Mouse (Mus musculus) forebrain, embryonic 12.5 days (tissue): ENCODE measurements around the gene Vapa. TPM values are rescaled to one million over a fixed set of nuclear protein-coding genes. Genes with fewer than 3 reads are reported as not detected.
A peak's percentile ranks its signal among the peaks of the same experiment; 100 is the strongest.

Source experiments
- ATAC-seq: fragments of 200-750 bp; cut with Nextera tagmentation; 2 replicates; pipeline ENCODE4 v1.8.0; 2017; ENCODE audit warnings: moderate TSS enrichment; ENCODE audit not compliant: low FRiP score
- H3K27ac ChIP-seq: fragments of 300-500 bp; sonication (generic); 2 replicates; pipeline ENCODE4 v1.5.1; 2016; ENCODE audit warnings: mild to moderate bottlenecking
- H3K27me3 ChIP-seq: fragments of 300-500 bp; sonication (generic); 2 replicates; pipeline ENCODE4 v1.6.1; 2016; ENCODE audit warnings: mild to moderate bottlenecking
- H3K36me3 ChIP-seq: fragments of 300-500 bp; sonication (generic); replicated peaks from 2 replicates; pipeline ENCODE4 v1.6.1; 2016; ENCODE audit warnings: mild to moderate bottlenecking
- H3K4me1 ChIP-seq: fragments of 300-500 bp; sonication (generic); 2 replicates; pipeline ENCODE4 v1.6.1; 2016
- H3K4me2 ChIP-seq: fragments of 300-500 bp; sonication (generic); 2 replicates; pipeline ENCODE4 v1.6.1; 2016; ENCODE audit warnings: mild to moderate bottlenecking, moderate library complexity
- H3K4me3 ChIP-seq: fragments of 300-500 bp; sonication (generic); replicated peaks from 2 replicates; pipeline ENCODE4 v1.5.1; 2016; ENCODE audit warnings: mild to moderate bottlenecking
- H3K9ac ChIP-seq: fragments of 300-500 bp; sonication (generic); 2 replicates; pipeline ENCODE4 v1.6.1; 2016; ENCODE audit warnings: mild to moderate bottlenecking
- H3K9me3 ChIP-seq: fragments of 300-500 bp; sonication (generic); 2 replicates; pipeline ENCODE4 v1.6.1; 2016
- WGBS: fragments of 180-500 bp; shearing (Covaris S2); methylation state at CpG from one replicate; pipeline ENCODE4 v1.1.7; 2016; 5-methylcytosine and 5-hydroxymethylcytosine counted together
- polyA plus RNA-seq: library from polyadenylated mRNA; unstranded; fragments of >200 nt; fragmentation: Nextera tagmentation; extraction: Ambion mirVana; gene quantifications from 2 replicates; pipeline ENCODE4 v1.2.1, GENCODE M21; 2016

Vapa gene
- polyA plus RNA-seq, 1 experiment from 2014 or later = 236 TPM

GRCm38 (mm10) chr17:65614431-65614830, 1.1 kb upstream of the Vapa start:
- H3K9ac ChIP-seq = peak overlapping the region; percentile 96
- H3K4me3 ChIP-seq = peak overlapping the region; percentile 88
- no peaks in the 10 kb centered on the region for H3K9me3 ChIP-seq
- H3K4me1 ChIP-seq = peaks cover 24% of the 10 kb centered on the region
- ATAC-seq = no peak
- peak overlapping the region; percentile 100 for H3K27ac ChIP-seq
- H3K4me2 ChIP-seq = peak overlapping the region; percentile 75
- WGBS = 1% methylated on average over 9 of the region's 9 CpGs
- no peaks in the 10 kb centered on the region for H3K27me3 ChIP-seq
- H3K36me3 ChIP-seq = no peaks in the 10 kb centered on the region

GRCm38 (mm10) chr17:65613142-65613462, 253 bp downstream of the Vapa start:
- Histone ChIP-seq H3K4me1 (peaks cover 37% of the 10 kb centered on the region), H3K9ac (peak overlapping the region; percentile 96), H3K27ac (peak overlapping the region; percentile 100), H3K36me3 (no peaks in the 10 kb centered on the region), H3K27me3 (no peaks in the 10 kb centered on the region), H3K4me2 (peak overlapping the region; percentile 75), H3K9me3 (no peaks in the 10 kb centered on the region), H3K4me3 (peak overlapping the region; percentile 88)
- WGBS = 0% methylated on average over 22 of the region's 42 CpGs
- ATAC-seq = peak; percentile 75

- peak; percentile 57 for ATAC-seq
- Histone ChIP-seq H3K4me2 (peak overlapping the region; percentile 75), H3K36me3 (no peaks in the 10 kb centered on the region), H3K9ac (peak overlapping the region; percentile 96), H3K9me3 (no peaks in the 10 kb centered on the region), H3K27ac (peak overlapping the region; percentile 100), H3K4me1 (peaks cover 41% of the 10 kb centered on the region), H3K27me3 (no peaks in the 10 kb centered on the region), H3K4me3 (peak overlapping the region; percentile 88)
- 0% methylated on average over 47 of the region's 91 CpGs for WGBS
Measured at GRCm38 (mm10) chr17:65612391-65613141, 789 bp downstream of the Vapa start.

GRCm38 (mm10) chr17:65611721-65612120, 1.6 kb downstream of the Vapa start:
- no peak for ATAC-seq
- 16% methylated on average over 4 of the region's 4 CpGs for WGBS
- peaks cover 41% of the 10 kb centered on the region for H3K4me1 ChIP-seq
- no peaks in the 10 kb centered on the region for H3K27me3 ChIP-seq
- H3K27ac ChIP-seq = no peak overlapping the region
- H3K4me2 ChIP-seq = peak overlapping the region; percentile 75
- H3K9me3 ChIP-seq = no peaks in the 10 kb centered on the region
- peak overlapping the region; percentile 96; the same call in 1 of the 2 replicates for H3K9ac ChIP-seq
- H3K4me3 ChIP-seq = peak overlapping the region; percentile 88
- H3K36me3 ChIP-seq = no peaks in the 10 kb centered on the region

- Histone ChIP-seq H3K9ac (no peak overlapping the region), H3K4me2 (no peak overlapping the region), H3K36me3 (no peaks in the 10 kb centered on the region), H3K9me3 (no peaks in the 10 kb centered on the region), H3K27me3 (no peaks in the 10 kb centered on the region), H3K4me1 (peaks cover 42% of the 10 kb centered on the region), H3K27ac (no peak overlapping the region), H3K4me3 (no peak overlapping the region)
- WGBS = 82% methylated on average over 5 of the region's 5 CpGs
- ATAC-seq = no peak
Measured at GRCm38 (mm10) chr17:65608743-65609142, 4.6 kb downstream of the Vapa start.

- H3K4me1 ChIP-seq = peaks cover 42% of the 10 kb centered on the region
- no peaks in the 10 kb centered on the region for H3K27me3 ChIP-seq
- H3K9ac ChIP-seq = no peak overlapping the region
- no peaks in the 10 kb centered on the region for H3K36me3 ChIP-seq
- WGBS = 83% methylated on average over 2 of the region's 2 CpGs
- H3K27ac ChIP-seq = no peak overlapping the region
- no peak for ATAC-seq
- H3K9me3 ChIP-seq = no peaks in the 10 kb centered on the region
- no peak overlapping the region for H3K4me2 ChIP-seq
- no peak overlapping the region for H3K4me3 ChIP-seq
Measured at GRCm38 (mm10) chr17:65608312-65608687, 5.1 kb downstream of the Vapa start.

GRCm38 (mm10) chr17:65607574-65608311, 5.6 kb downstream of the Vapa start:
- Histone ChIP-seq H3K36me3 (no peaks in the 10 kb centered on the region), H3K4me3 (no peak overlapping the region), H3K27ac (no peak overlapping the region), H3K27me3 (no peaks in the 10 kb centered on the region), H3K9me3 (no peaks in the 10 kb centered on the region), H3K4me1 (peaks cover 42% of the 10 kb centered on the region), H3K4me2 (no peak overlapping the region), H3K9ac (no peak overlapping the region)
- ATAC-seq = no peak
- WGBS = 52% methylated on average over 7 of the region's 7 CpGs

- H3K4me2 ChIP-seq = no peak overlapping the region
- 81% methylated on average over 4 of the region's 4 CpGs for WGBS
- H3K27ac ChIP-seq = no peak overlapping the region
- no peaks in the 10 kb centered on the region for H3K36me3 ChIP-seq
- H3K27me3 ChIP-seq = no peaks in the 10 kb centered on the region
- H3K9ac ChIP-seq = no peak overlapping the region
- no peaks in the 10 kb centered on the region for H3K9me3 ChIP-seq
- H3K4me1 ChIP-seq = peaks cover 34% of the 10 kb centered on the region
- no peak for ATAC-seq
- no peak overlapping the region for H3K4me3 ChIP-seq
Measured at GRCm38 (mm10) chr17:65606014-65606413, 7.3 kb downstream of the Vapa start.

- Histone ChIP-seq H3K4me1 (peaks cover 27% of the 10 kb centered on the region), H3K27me3 (no peaks in the 10 kb centered on the region), H3K4me3 (no peak overlapping the region), H3K9me3 (no peaks in the 10 kb centered on the region), H3K4me2 (no peak overlapping the region), H3K27ac (no peak overlapping the region), H3K9ac (no peak overlapping the region), H3K36me3 (no peaks in the 10 kb centered on the region)
- no peak for ATAC-seq
Measured at GRCm38 (mm10) chr17:65604892-65605291, 8.5 kb downstream of the Vapa start.

GRCm38 (mm10) chr17:65604315-65604714, 9.0 kb downstream of the Vapa start:
- H3K4me2 ChIP-seq = no peak overlapping the region
- H3K4me1 ChIP-seq = peaks cover 21% of the 10 kb centered on the region
- H3K9ac ChIP-seq = no peak overlapping the region
- H3K36me3 ChIP-seq = no peaks in the 10 kb centered on the region
- H3K27me3 ChIP-seq = no peaks in the 10 kb centered on the region
- no peaks in the 10 kb centered on the region for H3K9me3 ChIP-seq
- H3K4me3 ChIP-seq = no peak overlapping the region
- H3K27ac ChIP-seq = no peak overlapping the region
- ATAC-seq = no peak

- peaks cover 1% of the 10 kb centered on the region for H3K36me3 ChIP-seq
- H3K4me2 ChIP-seq = no peak overlapping the region
- H3K9me3 ChIP-seq = no peaks in the 10 kb centered on the region
- no peak for ATAC-seq
- H3K9ac ChIP-seq = no peak overlapping the region
- WGBS = 89% methylated on average over 3 of the region's 3 CpGs
- H3K27ac ChIP-seq = no peak overlapping the region
- peaks cover 4% of the 10 kb centered on the region; the same call in 1 of the 2 replicates for H3K4me1 ChIP-seq
- H3K4me3 ChIP-seq = no peak overlapping the region
- H3K27me3 ChIP-seq = no peaks in the 10 kb centered on the region
Measured at GRCm38 (mm10) chr17:65597857-65598486, 15.4 kb downstream of the Vapa start.

GRCm38 (mm10) chr17:65594687-65595086, 18.7 kb downstream of the Vapa start:
- no peak for ATAC-seq
- H3K27me3 ChIP-seq = no peaks in the 10 kb centered on the region
- no peaks in the 10 kb centered on the region for H3K9me3 ChIP-seq
- 96% methylated on average over 8 of the region's 8 CpGs for WGBS
- H3K4me1 ChIP-seq = peaks cover 4% of the 10 kb centered on the region; the same call in 1 of the 2 replicates
- H3K9ac ChIP-seq = no peak overlapping the region
- H3K4me3 ChIP-seq = no peak overlapping the region
- H3K4me2 ChIP-seq = no peak overlapping the region
- H3K36me3 ChIP-seq = peaks cover 13% of the 10 kb centered on the region
- no peak overlapping the region for H3K27ac ChIP-seq
